Mouse (Mus musculus) stomach, postnatal 0 days (tissue): ENCODE measurements around the gene Prune2.

ENCODE experiments used
- CTCF ChIP-seq: IDR thresholded peaks from 2 replicates; pipeline ENCODE4 v1.5.1; 2016; ENCODE audit warnings: antibody characterized with exemption, low read depth, mild to moderate bottlenecking, moderate library complexity
- EP300 ChIP-seq: optimal IDR thresholded peaks from 2 replicates; pipeline ENCODE3; 2016; ENCODE audit warnings: antibody characterized with exemption

DNA sequence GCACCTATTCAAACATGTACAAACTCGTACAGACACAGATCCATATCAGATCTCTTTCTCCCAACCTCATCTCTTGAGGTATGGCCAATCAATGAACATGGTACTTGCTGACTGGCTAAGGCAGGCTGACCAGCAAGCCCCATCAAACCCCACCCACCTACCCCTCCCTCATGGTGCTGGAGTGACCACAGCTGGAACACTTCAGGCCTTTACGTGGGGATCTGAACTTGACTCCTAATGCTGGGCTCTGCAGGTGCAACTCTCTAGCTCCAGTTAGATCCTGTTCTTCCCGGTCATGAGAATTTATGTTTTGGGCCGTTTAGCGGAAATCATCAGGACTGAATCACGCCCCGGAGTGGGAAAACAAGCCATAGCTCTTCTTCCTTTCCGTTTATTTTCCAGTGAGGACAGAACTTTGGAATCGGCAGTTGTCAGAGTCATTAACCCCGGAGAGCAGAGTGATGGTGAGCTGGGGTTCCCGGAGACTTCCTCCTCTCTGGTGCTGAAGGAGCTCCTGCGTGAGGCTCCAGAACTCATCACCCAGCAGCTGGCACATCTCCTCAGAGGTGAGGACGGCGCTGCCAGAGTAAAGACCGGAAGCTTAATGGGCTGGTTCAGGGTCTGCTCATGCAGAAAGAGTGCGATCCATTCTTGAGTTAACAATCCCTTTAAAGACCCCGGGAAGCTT is 50.4 kb downstream of the Prune2 start:
- TF ChIP-seq CTCF (no peak), EP300 (no peak)
